Mouse (Mus musculus) hindbrain, embryonic 15.5 days (tissue): ENCODE measurements around the gene 1700019A02Rik. TPM values are rescaled to one million over a fixed set of nuclear protein-coding genes. Genes with fewer than 3 reads are reported as not detected.

ENCODE experiments used
- ATAC-seq: fragments of 200-750 bp; cut with Nextera tagmentation; 2 replicates; pipeline ENCODE4 v1.8.0; 2017; ENCODE audit warnings: low read depth, moderate number of reproducible peaks, moderate TSS enrichment; ENCODE audit not compliant: low FRiP score
- H3K27ac ChIP-seq: fragments of 300-500 bp; sonication (generic); replicated peaks from 2 replicates; pipeline ENCODE4 v1.5.1; 2015; ENCODE audit warnings: mild to moderate bottlenecking, inconsistent platforms
- H3K27me3 ChIP-seq: fragments of 300-500 bp; sonication (generic); 2 replicates; pipeline ENCODE4 v1.6.1; 2015; ENCODE audit warnings: control low read depth, inconsistent platforms
- H3K36me3 ChIP-seq: fragments of 300-500 bp; sonication (generic); 2 replicates; pipeline ENCODE4 v1.6.1; 2015; ENCODE audit warnings: control low read depth, inconsistent platforms
- H3K4me1 ChIP-seq: fragments of 300-500 bp; sonication (generic); replicated peaks from 2 replicates; pipeline ENCODE4 v1.6.1; 2015; ENCODE audit warnings: control low read depth, inconsistent platforms
- H3K4me2 ChIP-seq: fragments of 300-500 bp; sonication (generic); 2 replicates; pipeline ENCODE4 v1.6.1; 2015; ENCODE audit warnings: moderate library complexity, mild to moderate bottlenecking, inconsistent platforms
- H3K4me3 ChIP-seq: fragments of 300-500 bp; sonication (generic); 2 replicates; pipeline ENCODE4 v1.5.1; 2015; ENCODE audit warnings: mild to moderate bottlenecking, inconsistent platforms
- H3K9ac ChIP-seq: fragments of 300-500 bp; sonication (generic); 2 replicates; pipeline ENCODE4 v1.6.1; 2015; ENCODE audit warnings: inconsistent platforms
- H3K9me3 ChIP-seq: fragments of 300-500 bp; sonication (generic); 2 replicates; pipeline ENCODE4 v1.6.1; 2016; ENCODE audit warnings: control low read depth, inconsistent platforms
- WGBS: fragments of 180-500 bp; shearing (Covaris S2); methylation state at CpG from one replicate; pipeline ENCODE4 v1.1.7; 2015; 5-methylcytosine and 5-hydroxymethylcytosine counted together
- polyA plus RNA-seq: library from polyadenylated mRNA; unstranded; fragments of >200 nt; fragmentation: Nextera tagmentation; extraction: Ambion mirVana; gene quantifications from 2 replicates; pipeline ENCODE4 v1.2.1, GENCODE M21; 2015

The 1700019A02Rik gene
- not detected in 2 replicates for polyA plus RNA-seq

DNA sequence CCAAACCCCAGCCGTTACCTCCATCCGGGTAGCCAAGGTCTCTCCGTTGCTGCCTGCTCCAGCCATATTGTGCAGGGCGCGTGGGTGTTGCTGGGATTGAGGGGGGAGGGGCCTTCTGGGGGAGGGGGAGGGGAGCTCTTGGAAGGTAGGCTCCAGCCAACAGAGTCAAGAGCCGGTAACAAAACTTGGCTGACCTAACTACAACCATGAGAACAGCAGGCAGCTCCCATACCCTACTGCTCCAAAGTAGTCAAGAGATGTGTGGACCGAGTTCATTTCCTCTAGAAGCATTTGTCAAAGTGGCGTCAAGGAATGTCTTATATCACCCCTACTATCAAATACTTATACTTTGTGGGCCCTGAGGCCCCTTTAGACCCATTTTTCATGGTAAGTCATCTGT is at the start of gene 1700019A02Rik:
TSS of gene 1700019A02Rik (minus strand) at position 101 of the 400 bp plus-strand sequence.
- no peaks in the 10 kb centered on the region for H3K27me3 ChIP-seq
- no peak within 1 kb of the TSS for H3K9ac ChIP-seq
- H3K4me3 ChIP-seq = no peak within 1 kb of the TSS
- H3K9me3 ChIP-seq = no peaks in the 10 kb centered on the region
- H3K27ac ChIP-seq = no peak within 1 kb of the TSS
- H3K36me3 ChIP-seq = no peaks in the 10 kb centered on the region
- no peak within 1 kb of the TSS for H3K4me2 ChIP-seq
- no peak for ATAC-seq
- no peaks in the 10 kb centered on the region for H3K4me1 ChIP-seq
- 98% methylated on average over 8 of the region's 8 CpGs for WGBS

DNA sequence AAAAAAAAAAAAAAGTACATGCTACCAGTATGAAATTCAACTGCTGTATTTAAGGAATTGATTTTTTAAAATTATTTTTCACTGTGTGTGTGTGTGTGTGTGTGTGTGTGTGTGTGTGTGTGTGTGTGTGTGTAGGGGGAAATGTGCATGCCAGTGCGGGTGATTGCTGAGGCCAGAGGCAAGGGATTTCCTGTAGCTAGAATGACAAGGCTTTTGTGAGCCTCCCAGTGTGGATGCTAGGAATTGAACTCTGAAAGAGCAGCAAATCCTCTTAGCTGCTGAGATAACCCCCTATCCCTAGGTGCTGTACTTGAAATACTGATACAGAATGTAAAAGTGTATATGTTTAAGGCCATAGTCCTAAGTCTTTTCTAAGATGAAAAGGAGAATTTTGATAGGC is 38.6 kb upstream of the 1700019A02Rik start:
- H3K4me1 ChIP-seq = no peaks in the 10 kb centered on the region
- no peaks in the 10 kb centered on the region for H3K9me3 ChIP-seq
- no peak overlapping the region for H3K27ac ChIP-seq
- no peaks in the 10 kb centered on the region for H3K27me3 ChIP-seq
- no peak overlapping the region for H3K4me3 ChIP-seq
- ATAC-seq = no peak
- H3K4me2 ChIP-seq = no peak overlapping the region
- no peaks in the 10 kb centered on the region for H3K36me3 ChIP-seq
- H3K9ac ChIP-seq = no peak overlapping the region
- WGBS = 71% methylated on average over 1 of the region's 1 CpGs

GRCm38 (mm10) chr1:53225616-53226015 is 38.2 kb upstream of the 1700019A02Rik start:
- Histone ChIP-seq H3K9ac (no peak overlapping the region), H3K27me3 (no peaks in the 10 kb centered on the region), H3K4me2 (no peak overlapping the region), H3K4me1 (no peaks in the 10 kb centered on the region), H3K4me3 (no peak overlapping the region), H3K27ac (no peak overlapping the region), H3K9me3 (no peaks in the 10 kb centered on the region), H3K36me3 (no peaks in the 10 kb centered on the region)
- ATAC-seq = no peak
- 82% methylated on average over 3 of the region's 3 CpGs for WGBS

GRCm38 (mm10) chr1:53224775-53225174 is 37.3 kb upstream of the 1700019A02Rik start:
- no peak overlapping the region for H3K9ac ChIP-seq
- no peaks in the 10 kb centered on the region for H3K9me3 ChIP-seq
- H3K4me2 ChIP-seq = no peak overlapping the region
- H3K27me3 ChIP-seq = no peaks in the 10 kb centered on the region
- no peaks in the 10 kb centered on the region for H3K36me3 ChIP-seq
- no peak overlapping the region for H3K4me3 ChIP-seq
- no peak overlapping the region for H3K27ac ChIP-seq
- no peaks in the 10 kb centered on the region for H3K4me1 ChIP-seq
- no peak for ATAC-seq
- 46% methylated on average over 1 of the region's 1 CpGs for WGBS

DNA sequence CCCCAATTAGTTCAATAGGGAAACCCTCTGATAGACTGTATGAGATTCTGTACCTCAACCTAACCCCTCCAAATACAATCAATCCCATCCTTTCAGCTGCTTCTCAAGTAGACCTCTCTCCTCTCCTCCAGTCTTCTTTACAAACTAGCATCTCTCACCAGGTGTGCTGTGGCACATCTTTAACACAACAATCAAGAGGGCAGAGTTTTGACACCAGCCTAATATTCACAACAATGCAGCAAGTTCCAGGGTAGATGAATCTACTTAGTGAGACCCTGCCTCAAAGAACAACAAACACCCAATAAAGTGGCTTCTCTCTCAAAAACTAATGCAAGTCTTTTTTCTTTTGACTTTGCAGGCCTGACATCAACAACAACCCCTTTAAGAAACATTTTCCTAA is 22.7 kb upstream of the 1700019A02Rik start:
- H3K9ac ChIP-seq = no peak overlapping the region
- no peak for ATAC-seq
- no peaks in the 10 kb centered on the region for H3K36me3 ChIP-seq
- no peak overlapping the region for H3K4me2 ChIP-seq
- H3K9me3 ChIP-seq = no peaks in the 10 kb centered on the region
- H3K4me1 ChIP-seq = no peaks in the 10 kb centered on the region
- no peak overlapping the region for H3K27ac ChIP-seq
- no peaks in the 10 kb centered on the region for H3K27me3 ChIP-seq
- no peak overlapping the region for H3K4me3 ChIP-seq

GRCm38 (mm10) chr1:53203902-53204301 is 16.5 kb upstream of the 1700019A02Rik start:
- no peak overlapping the region for H3K9ac ChIP-seq
- WGBS = 93% methylated on average over 2 of the region's 2 CpGs
- H3K36me3 ChIP-seq = no peaks in the 10 kb centered on the region
- no peaks in the 10 kb centered on the region for H3K9me3 ChIP-seq
- H3K4me1 ChIP-seq = no peaks in the 10 kb centered on the region
- no peak overlapping the region for H3K27ac ChIP-seq
- no peaks in the 10 kb centered on the region for H3K27me3 ChIP-seq
- H3K4me3 ChIP-seq = no peak overlapping the region
- no peak overlapping the region for H3K4me2 ChIP-seq
- ATAC-seq = no peak

GRCm38 (mm10) chr1:53201630-53202199 is 14.3 kb upstream of the 1700019A02Rik start:
- Histone ChIP-seq H3K4me3 (no peak overlapping the region), H3K36me3 (no peaks in the 10 kb centered on the region), H3K9ac (no peak overlapping the region), H3K9me3 (no peaks in the 10 kb centered on the region), H3K4me2 (no peak overlapping the region), H3K4me1 (no peaks in the 10 kb centered on the region), H3K27ac (no peak overlapping the region), H3K27me3 (no peaks in the 10 kb centered on the region)
- no peak for ATAC-seq
- WGBS = 80% methylated on average over 2 of the region's 2 CpGs

GRCm38 (mm10) chr1:53194536-53194935 is 7.1 kb upstream of the 1700019A02Rik start:
- no peaks in the 10 kb centered on the region for H3K4me1 ChIP-seq
- H3K9me3 ChIP-seq = no peaks in the 10 kb centered on the region
- no peaks in the 10 kb centered on the region for H3K36me3 ChIP-seq
- H3K4me2 ChIP-seq = no peak overlapping the region
- H3K4me3 ChIP-seq = no peak overlapping the region
- 95% methylated on average over 3 of the region's 3 CpGs for WGBS
- no peak overlapping the region for H3K9ac ChIP-seq
- H3K27ac ChIP-seq = no peak overlapping the region
- ATAC-seq = no peak
- no peaks in the 10 kb centered on the region for H3K27me3 ChIP-seq

DNA sequence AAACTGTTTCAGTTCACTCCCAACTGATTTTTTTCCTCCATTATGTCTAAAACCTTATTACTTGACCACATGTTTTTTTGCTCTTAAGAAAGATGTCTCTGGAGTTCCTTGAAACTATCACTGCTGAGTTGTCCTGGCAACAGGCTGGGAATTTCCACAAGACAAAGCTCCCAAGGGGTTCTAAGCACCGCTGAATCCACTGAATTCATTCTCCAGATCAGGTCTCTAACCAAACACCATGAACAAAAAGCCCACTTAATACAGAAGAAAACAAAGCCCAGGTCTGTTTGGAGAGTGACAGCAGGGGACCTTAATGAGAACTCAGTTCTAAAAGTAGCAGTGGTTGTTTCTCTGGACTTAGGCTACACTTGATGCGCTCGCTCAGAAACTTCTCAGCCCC is 3.8 kb upstream of the 1700019A02Rik start:
- Histone ChIP-seq H3K36me3 (no peaks in the 10 kb centered on the region), H3K4me3 (no peak overlapping the region), H3K4me1 (no peaks in the 10 kb centered on the region), H3K9me3 (no peaks in the 10 kb centered on the region), H3K4me2 (no peak overlapping the region), H3K27me3 (no peaks in the 10 kb centered on the region), H3K9ac (no peak overlapping the region), H3K27ac (no peak overlapping the region)
- no peak for ATAC-seq
- WGBS = 42% methylated on average over 3 of the region's 3 CpGs

- no peaks in the 10 kb centered on the region for H3K36me3 ChIP-seq
- H3K4me3 ChIP-seq = no peak overlapping the region
- WGBS = 81% methylated on average over 3 of the region's 3 CpGs
- ATAC-seq = no peak
- H3K4me1 ChIP-seq = no peaks in the 10 kb centered on the region
- no peak overlapping the region for H3K4me2 ChIP-seq
- no peak overlapping the region for H3K27ac ChIP-seq
- no peak overlapping the region for H3K9ac ChIP-seq
- H3K9me3 ChIP-seq = no peaks in the 10 kb centered on the region
- H3K27me3 ChIP-seq = no peaks in the 10 kb centered on the region
Measured at GRCm38 (mm10) chr1:53189620-53190019, 2.2 kb upstream of the 1700019A02Rik start.

GRCm38 (mm10) chr1:53186301-53186700 is 1.1 kb downstream of the 1700019A02Rik start:
- H3K36me3 ChIP-seq = no peaks in the 10 kb centered on the region
- ATAC-seq = no peak
- WGBS = 81% methylated on average over 3 of the region's 3 CpGs
- H3K4me1 ChIP-seq = no peaks in the 10 kb centered on the region
- H3K27ac ChIP-seq = no peak overlapping the region
- no peaks in the 10 kb centered on the region for H3K9me3 ChIP-seq
- H3K4me3 ChIP-seq = no peak overlapping the region
- H3K4me2 ChIP-seq = no peak overlapping the region
- no peaks in the 10 kb centered on the region for H3K27me3 ChIP-seq
- no peak overlapping the region for H3K9ac ChIP-seq

DNA sequence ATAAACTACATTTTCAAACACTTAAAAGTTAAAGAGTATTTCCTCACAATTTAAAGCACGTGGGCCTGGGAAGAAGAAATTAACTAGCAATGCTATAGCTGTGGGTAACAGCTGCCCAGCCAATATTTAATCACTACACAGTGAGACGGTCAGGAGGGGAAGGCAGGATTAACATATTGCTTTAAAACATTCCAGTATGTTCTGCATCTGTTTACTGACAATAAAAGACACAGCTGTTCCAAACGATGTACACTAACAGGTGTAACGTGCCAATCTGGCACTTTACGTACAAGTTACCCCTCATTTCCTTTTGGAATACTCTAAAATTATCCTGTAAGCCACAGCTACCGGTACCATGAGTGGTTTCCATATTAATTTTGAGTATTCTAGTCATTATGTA is 29.7 kb downstream of the 1700019A02Rik start:
- Histone ChIP-seq H3K4me1 (no peaks in the 10 kb centered on the region), H3K9ac (no peak overlapping the region), H3K4me2 (no peak overlapping the region), H3K9me3 (no peaks in the 10 kb centered on the region), H3K27ac (no peak overlapping the region), H3K27me3 (no peaks in the 10 kb centered on the region), H3K4me3 (no peak overlapping the region), H3K36me3 (no peaks in the 10 kb centered on the region)
- 58% methylated on average over 6 of the region's 6 CpGs for WGBS
- no peak for ATAC-seq

DNA sequence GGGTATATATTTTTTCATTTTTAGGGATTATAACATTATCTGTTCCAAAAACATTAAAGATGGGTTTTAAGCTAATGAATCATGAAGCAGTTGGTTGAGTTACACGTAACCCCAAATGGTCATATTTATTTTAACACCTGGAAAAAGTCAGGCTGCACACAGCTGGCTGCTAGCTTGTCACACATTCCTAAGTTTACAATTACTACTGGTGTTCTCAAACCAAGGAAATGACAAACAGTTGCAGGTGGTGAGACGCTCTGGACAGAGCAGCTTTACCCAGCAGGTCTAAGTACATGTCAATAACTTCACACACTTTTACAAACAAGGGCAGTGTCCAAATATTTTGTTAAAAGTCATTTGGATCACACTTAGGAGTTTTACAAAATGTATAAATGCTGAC is 64.4 kb downstream of the 1700019A02Rik start:
- Histone ChIP-seq H3K9me3 (no peaks in the 10 kb centered on the region), H3K9ac (no peak overlapping the region), H3K4me2 (no peak overlapping the region), H3K4me3 (no peak overlapping the region), H3K36me3 (no peaks in the 10 kb centered on the region), H3K4me1 (no peaks in the 10 kb centered on the region), H3K27ac (no peak overlapping the region), H3K27me3 (no peaks in the 10 kb centered on the region)
- no peak for ATAC-seq
- 80% methylated on average over 2 of the region's 2 CpGs for WGBS
